Mouse (Mus musculus): ENCODE data around the gene Slpi.

DNA sequence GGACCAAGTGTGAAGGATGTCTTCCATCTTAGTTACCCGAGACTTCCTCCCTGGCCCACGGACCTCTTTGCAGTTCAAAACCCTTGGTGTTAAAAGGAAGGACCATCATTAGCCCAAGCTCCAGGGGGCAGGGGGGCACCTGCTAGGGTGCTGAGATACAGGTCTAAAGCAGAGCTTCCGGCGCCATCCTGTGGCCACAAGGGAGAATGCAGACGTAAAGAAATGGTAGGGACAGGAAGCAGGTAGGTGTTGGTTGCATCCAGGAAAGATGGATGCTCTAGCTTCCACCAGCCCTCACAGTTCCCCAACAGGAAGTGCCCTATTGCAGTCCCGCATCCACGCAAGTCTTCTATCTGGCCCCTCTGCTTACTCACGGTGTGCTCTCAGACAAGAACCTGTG is 1.9 kb downstream of the Slpi start:
- TF ChIP-seq GATA1 (IDR thresholded peaks at IDR 0.05; ENCODE audit: low read length) (no peak), TAL1 (IDR thresholded peaks at IDR 0.05; ENCODE audit: low read length) (no peak)

All from erythroblast, embryonic 14.5 days (primary cell).